Comparison of ENCODE assay signal across 20 mouse cellular contexts in genomic region chr11:42906020-42906419, GRCm38 (mm10).
"Had no signal": no experiment of that assay in that cellular context is flagged by ENCODE, and none has a peak within 500 bp of the region (broad histone marks: within the 10 kb centered on the region; RNA-seq: fewer than 3 reads in every experiment).

No protein-coding gene starts in this region.

- H3K9me3 ChIP-seq: lung, embryonic 15.5 days; midbrain, embryonic 13.5 days; midbrain, embryonic 15.5 days; neural tube, embryonic 13.5 days; neural tube, embryonic 15.5 days had no signal

- H3K36me3 ChIP-seq: lung, embryonic 15.5 days; midbrain, embryonic 13.5 days; midbrain, embryonic 15.5 days; neural tube, embryonic 13.5 days; neural tube, embryonic 15.5 days had no signal

- ATAC-seq: liver, postnatal 0 days; lung, postnatal 0 days; midbrain, embryonic 13.5 days; midbrain, embryonic 15.5 days had no signal

- H3K4me1 ChIP-seq: lung, embryonic 15.5 days; megakaryocyte, embryonic 14.5 days; midbrain, embryonic 13.5 days; midbrain, embryonic 15.5 days; neural tube, embryonic 13.5 days; neural tube, embryonic 15.5 days had no signal

- H3K27me3 ChIP-seq: lung, embryonic 15.5 days; megakaryocyte, embryonic 14.5 days; midbrain, embryonic 13.5 days; midbrain, embryonic 15.5 days; neural tube, embryonic 13.5 days; neural tube, embryonic 15.5 days had no signal

- DNase-seq: liver, postnatal 0 days; lung, adult 2 months; lung, postnatal 14 days; lung, postnatal 36 days; retina, postnatal 1 day; right cerebral cortex, adult 18-20 months; right cerebral cortex, postnatal 25 days; spleen, adult 18-20 months; thymus, adult 18-20 months; thymus, postnatal 14 days; thymus, postnatal 36 days had no signal

- H3K4me3 ChIP-seq: lung, embryonic 15.5 days; megakaryocyte, embryonic 14.5 days; midbrain, embryonic 13.5 days; midbrain, embryonic 15.5 days; neural tube, embryonic 13.5 days; neural tube, embryonic 15.5 days had no signal

- H3K9ac ChIP-seq: liver, postnatal 0 days; lung, embryonic 15.5 days; midbrain, embryonic 13.5 days; midbrain, embryonic 15.5 days; neural tube, embryonic 13.5 days; neural tube, embryonic 15.5 days had no signal

- H3K27ac ChIP-seq: lung, embryonic 15.5 days; macrophage; midbrain, embryonic 13.5 days; midbrain, embryonic 15.5 days; neural tube, embryonic 13.5 days; neural tube, embryonic 15.5 days had no signal

- H3K4me2 ChIP-seq: lung, embryonic 15.5 days; midbrain, embryonic 11.5 days; midbrain, embryonic 13.5 days; midbrain, embryonic 15.5 days; neural tube, embryonic 13.5 days; neural tube, embryonic 15.5 days had no signal
